Mouse (Mus musculus): ENCODE results near the gene Nup210l.

Nup210l gene

DNA sequence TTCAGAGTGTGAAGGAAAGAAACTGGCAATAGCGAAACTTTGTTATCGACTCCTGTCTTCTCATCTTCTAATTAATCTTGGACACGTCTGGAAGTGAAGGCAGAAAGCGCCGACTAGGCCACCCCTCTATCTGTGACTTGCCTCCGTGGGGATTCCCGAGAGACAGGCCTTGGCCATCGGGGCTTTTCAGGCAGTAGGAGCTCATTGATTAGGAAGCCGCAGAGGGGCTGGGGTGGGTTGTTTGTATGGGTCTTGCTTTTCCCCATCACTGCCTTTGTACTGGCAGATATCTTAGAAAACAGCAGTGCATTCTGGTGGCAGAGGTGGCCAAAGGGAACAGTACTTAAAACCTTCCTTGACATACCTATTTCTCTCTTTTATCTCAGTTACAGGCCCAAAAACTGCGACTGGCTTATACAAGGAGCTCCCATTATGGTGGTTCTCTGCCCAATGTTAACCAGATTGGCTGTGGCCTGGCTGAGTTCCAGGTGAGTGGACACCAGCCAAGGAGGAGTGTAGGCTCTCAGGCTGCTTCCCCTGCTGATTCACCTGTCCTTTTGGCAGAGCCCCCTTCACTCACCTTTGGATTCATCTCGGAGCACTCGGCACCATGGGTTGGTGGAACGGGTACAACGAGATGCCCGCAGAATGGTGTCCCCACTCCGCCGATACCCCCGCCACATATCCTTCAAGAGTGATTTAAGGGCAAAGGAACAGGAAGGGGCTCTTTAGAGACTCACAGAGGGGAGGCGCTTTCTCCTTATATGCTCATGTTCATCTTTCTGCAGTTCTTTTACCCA is 153.0 kb downstream of the Nup210l start:
- DNase-seq (ENCODE audit: low spot score), result no peak

- peak; percentile 59 for DNase-seq (ENCODE audit: low spot score)
Observed at GRCm38 (mm10) chr3:90258521-90258920, 154.6 kb downstream of the Nup210l start.

Measured in yolk sac, embryonic 10.5 days (tissue).